Mouse (Mus musculus) midbrain, embryonic 10.5 days (tissue): ENCODE results near the gene Lrp8. TPM values are rescaled to one million over a fixed set of nuclear protein-coding genes. Genes with fewer than 3 reads are reported as not detected.

ENCODE experiments used
- DNase-seq: peaks from one replicate; pipeline ENCODE4 v3.0.0-alpha.2; 2017; ENCODE audit warnings: low spot score
- H3K27ac ChIP-seq: fragments of 300-500 bp; sonication (generic); replicated peaks from 2 replicates; pipeline ENCODE4 v1.5.1; 2016; ENCODE audit warnings: mild to moderate bottlenecking
- H3K27me3 ChIP-seq: fragments of 300-500 bp; sonication (generic); 2 replicates; pipeline ENCODE4 v1.6.1; 2016; ENCODE audit warnings: low read depth, mild to moderate bottlenecking; ENCODE audit not compliant: poor library complexity, severe bottlenecking
- H3K36me3 ChIP-seq: fragments of 300-500 bp; sonication (generic); 2 replicates; pipeline ENCODE4 v1.6.1; 2016; ENCODE audit warnings: mild to moderate bottlenecking, moderate library complexity
- H3K4me1 ChIP-seq: fragments of 300-500 bp; sonication (generic); 2 replicates; pipeline ENCODE4 v1.6.1; 2016
- H3K4me3 ChIP-seq: fragments of 300-500 bp; sonication (generic); 2 replicates; pipeline ENCODE4 v1.5.1; 2016; ENCODE audit warnings: mild to moderate bottlenecking, moderate library complexity
- H3K9me3 ChIP-seq: fragments of 300-500 bp; sonication (generic); replicated peaks from 2 replicates; pipeline ENCODE4 v1.6.1; 2016; ENCODE audit warnings: mild to moderate bottlenecking
- WGBS: fragments of 180-500 bp; shearing (Covaris S2); methylation state at CpG from one replicate; pipeline ENCODE4 v1.1.7; 2016; 5-methylcytosine and 5-hydroxymethylcytosine counted together
- polyA plus RNA-seq: library from polyadenylated mRNA; unstranded; fragments of >200 nt; fragmentation: Nextera tagmentation; extraction: Ambion mirVana; gene quantifications from 2 replicates; pipeline ENCODE4 v1.2.1, GENCODE M21; 2016

Gene Lrp8
- polyA plus RNA-seq, 1 experiment from 2014 or later = 10.4 TPM

DNA sequence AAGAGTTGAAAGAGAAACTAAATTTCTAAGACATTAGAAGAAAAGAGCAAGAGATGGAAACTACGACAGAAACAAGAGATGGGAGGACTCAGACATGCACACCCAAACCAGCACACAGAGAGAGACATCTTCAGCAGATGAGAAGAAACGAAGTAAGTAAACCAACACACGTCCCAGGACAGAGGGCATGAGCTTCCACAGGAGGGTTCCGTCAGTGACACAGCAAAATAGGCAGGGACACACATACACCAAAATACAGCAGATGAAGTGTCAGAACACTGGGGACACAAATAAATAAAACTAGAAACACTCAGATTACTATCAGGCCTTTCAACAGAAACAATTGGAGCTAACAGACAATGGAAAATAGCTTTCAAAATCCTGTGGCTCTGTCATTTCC lies 108.0 kb downstream of the Lrp8 start:
- Histone ChIP-seq H3K9me3 (no peaks in the 10 kb centered on the region), H3K4me3 (no peak overlapping the region), H3K27me3 (no peaks in the 10 kb centered on the region), H3K4me1 (no peaks in the 10 kb centered on the region), H3K27ac (no peak overlapping the region), H3K36me3 (peaks cover 85% of the 10 kb centered on the region)
- WGBS = 91% methylated on average over 4 of the region's 4 CpGs
- no peak for DNase-seq

DNA sequence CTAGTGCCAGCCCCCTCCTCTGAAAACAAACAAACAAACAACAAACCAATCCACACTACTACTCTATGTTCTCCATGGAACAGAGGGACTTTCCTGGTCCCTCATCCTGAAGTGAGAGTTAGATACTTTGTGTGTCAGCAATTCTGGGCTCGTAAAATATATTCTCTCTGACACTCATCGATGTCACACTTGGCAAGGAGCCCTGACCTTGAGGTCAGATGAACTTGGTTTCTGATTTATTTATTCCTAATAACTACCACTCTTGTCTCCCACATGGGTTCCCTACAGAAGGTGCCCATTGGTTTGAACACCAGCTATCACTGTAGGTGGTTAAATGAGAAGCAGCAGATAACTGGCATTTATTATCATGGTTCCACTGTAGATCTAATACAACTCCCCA lies 118.3 kb downstream of the Lrp8 start:
- Histone ChIP-seq H3K4me3 (no peak overlapping the region), H3K4me1 (peaks cover 18% of the 10 kb centered on the region), H3K27ac (no peak overlapping the region), H3K9me3 (no peaks in the 10 kb centered on the region), H3K36me3 (peaks cover 9% of the 10 kb centered on the region; the same call in 1 of the 2 replicates), H3K27me3 (no peaks in the 10 kb centered on the region)
- 93% methylated on average over 2 of the region's 2 CpGs for WGBS
- no peak for DNase-seq

DNA sequence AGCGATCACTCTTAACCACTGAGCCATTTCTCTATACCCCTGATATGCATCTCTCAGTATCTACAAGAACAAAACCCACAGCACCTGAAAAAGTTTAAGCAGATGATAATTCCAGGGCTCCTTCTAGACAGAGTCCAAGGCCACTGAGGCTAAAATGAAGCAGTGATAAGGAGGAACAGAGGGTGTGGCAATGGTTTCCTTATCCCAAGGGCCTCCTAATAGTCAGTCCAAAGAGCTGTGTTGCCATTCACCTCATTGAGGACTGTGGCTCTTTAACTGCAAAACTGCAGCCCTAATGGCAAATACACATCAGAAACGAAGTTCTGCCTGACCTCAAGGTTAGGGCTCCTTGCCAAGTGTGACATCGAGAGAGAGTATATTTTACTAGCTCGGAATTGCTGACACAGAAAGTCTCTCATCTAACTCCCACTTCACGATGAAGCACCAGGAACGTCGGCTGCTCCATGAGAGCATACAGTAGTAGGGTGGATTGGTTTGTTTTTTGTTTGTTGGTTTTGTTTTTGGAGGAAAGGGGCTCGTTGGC lies 119.2 kb downstream of the Lrp8 start:
- Histone ChIP-seq H3K4me1 (peaks cover 18% of the 10 kb centered on the region), H3K36me3 (peaks cover 9% of the 10 kb centered on the region; the same call in 1 of the 2 replicates), H3K4me3 (no peak overlapping the region), H3K27ac (no peak overlapping the region), H3K9me3 (no peaks in the 10 kb centered on the region), H3K27me3 (no peaks in the 10 kb centered on the region)
- 93% methylated on average over 8 of the region's 8 CpGs for WGBS
- DNase-seq = no peak

DNA sequence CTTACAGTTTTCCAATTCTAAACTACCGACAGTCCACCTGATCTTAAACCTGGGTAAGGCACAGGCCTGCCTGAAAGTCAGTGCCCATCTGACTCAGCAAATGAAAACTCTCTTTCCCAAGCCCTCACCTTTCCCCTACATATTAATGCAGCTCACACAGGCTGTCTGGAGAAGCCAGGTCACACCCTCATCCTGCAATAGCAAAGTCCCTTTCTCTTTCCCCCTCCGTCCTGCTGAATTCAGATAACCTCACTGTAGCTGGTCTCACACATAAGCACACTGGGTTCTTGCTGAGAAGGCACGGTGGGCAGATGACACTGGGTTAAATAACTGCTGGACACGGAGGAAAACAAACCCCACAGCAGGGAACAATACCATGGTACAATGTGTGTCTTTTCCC lies 119.9 kb downstream of the Lrp8 start:
- WGBS = 71% methylated on average over 4 of the region's 4 CpGs
- no peak for DNase-seq
- H3K36me3 ChIP-seq = peaks cover 9% of the 10 kb centered on the region; the same call in 1 of the 2 replicates
- peak overlapping the region; percentile 87 for H3K4me3 ChIP-seq
- H3K27me3 ChIP-seq = no peaks in the 10 kb centered on the region
- H3K9me3 ChIP-seq = no peaks in the 10 kb centered on the region
- H3K4me1 ChIP-seq = peaks cover 18% of the 10 kb centered on the region
- H3K27ac ChIP-seq = 0 out of 2 replicates have a peak overlapping the region, but pooled peaks have one; percentile 23

DNA sequence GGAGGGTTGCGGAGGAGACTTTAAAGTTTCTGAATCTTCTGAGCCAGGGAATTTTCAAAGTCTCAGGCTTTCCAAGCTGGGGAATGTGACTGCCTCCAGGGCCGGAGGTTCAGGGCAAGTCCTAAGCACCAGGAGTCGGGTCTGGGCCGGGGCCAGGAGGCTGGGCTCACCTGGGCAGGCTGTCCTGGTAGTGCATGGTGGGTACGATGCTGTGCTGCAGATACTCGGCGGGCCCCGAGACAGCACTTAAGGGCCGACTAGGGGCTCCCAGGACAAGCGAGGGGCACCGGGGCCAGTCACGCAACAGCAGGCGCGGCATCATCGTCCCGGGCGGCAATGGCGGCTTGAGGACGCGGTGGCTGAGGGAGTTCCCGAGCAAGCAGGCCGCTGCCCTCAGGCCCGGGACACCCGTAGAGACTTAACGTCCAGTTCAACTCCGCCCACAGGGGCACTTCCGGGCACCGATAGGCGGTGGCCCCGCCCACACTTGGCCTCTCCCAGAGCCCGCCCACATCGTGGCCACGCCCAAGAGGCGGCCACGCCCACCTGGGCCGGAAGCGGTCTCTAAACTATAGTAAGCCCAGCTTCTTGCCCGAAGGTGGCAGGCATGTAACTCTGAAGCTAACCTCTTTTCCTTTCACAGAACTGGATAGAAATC lies 121.2 kb downstream of the Lrp8 start, which contains the start of gene Cpt2:
Cpt2 (minus strand) TSS at position 466 of the 658 bp plus-strand sequence.
- 2% methylated on average over 38 of the region's 38 CpGs for WGBS

DNA sequence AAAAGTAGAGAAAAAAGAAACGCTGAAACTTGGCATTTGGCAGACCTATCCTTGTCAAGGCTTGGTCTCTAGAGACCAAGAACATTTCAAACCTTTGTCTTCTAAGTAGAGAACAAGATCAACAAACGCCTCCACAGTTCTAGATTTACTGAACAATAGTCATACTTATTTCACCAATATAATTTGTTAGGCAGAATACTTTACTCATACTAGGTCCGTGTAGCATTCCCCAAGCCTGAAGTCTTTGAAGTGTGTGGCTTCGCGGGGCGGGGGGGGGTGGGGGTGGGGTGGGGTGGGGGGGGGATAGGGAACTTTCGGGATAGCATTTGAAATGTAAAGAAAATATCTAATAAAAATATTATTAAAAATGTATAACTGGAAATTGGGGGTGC lies 121.7 kb downstream of the Lrp8 start:
- Histone ChIP-seq H3K36me3 (peaks cover 8% of the 10 kb centered on the region; the same call in 1 of the 2 replicates), H3K27me3 (no peaks in the 10 kb centered on the region), H3K4me1 (peaks cover 18% of the 10 kb centered on the region), H3K4me3 (peak overlapping the region; percentile 87), H3K9me3 (no peaks in the 10 kb centered on the region), H3K27ac (peak overlapping the region; percentile 92)
- DNase-seq = no peak
- WGBS = 52% methylated on average over 7 of the region's 7 CpGs

More for the DNA sequence above, 121.2 kb downstream of the Lrp8 start, which contains the start of gene Cpt2:
- H3K27me3 ChIP-seq = no peaks in the 10 kb centered on the region
- H3K4me1 ChIP-seq = peaks cover 18% of the 10 kb centered on the region
- peak within 1 kb of the TSS; percentile 92 for H3K27ac ChIP-seq
- DNase-seq = peak; percentile 96
- H3K9me3 ChIP-seq = no peaks in the 10 kb centered on the region
- H3K36me3 ChIP-seq = peaks cover 9% of the 10 kb centered on the region; the same call in 1 of the 2 replicates
- H3K4me3 ChIP-seq = peak within 1 kb of the TSS; percentile 87

Other genes with a start within 250 kb of the Lrp8 start
- 7.7 and 15.9 TPM in 2 replicates for gene Dmrtb1, start 118.0 kb upstream of the Lrp8 start, polyA plus RNA-seq
- gene Magoh, start 77.5 kb downstream of the Lrp8 start, polyA plus RNA-seq = 219 and 263 TPM in 2 replicates
- 113 TPM in 2 replicates for gene 0610037L13Rik, start 87.6 kb downstream of the Lrp8 start, polyA plus RNA-seq
- gene Cpt2, start 121.3 kb downstream of the Lrp8 start, polyA plus RNA-seq = 37.4 and 39.1 TPM in 2 replicates
- gene Slc1a7, start 166.1 kb downstream of the Lrp8 start, polyA plus RNA-seq = 0.07 TPM in 1 of 2 replicates, not detected in the other